Comparison of ENCODE assay signal across 11 mouse cellular contexts in the genomic region with DNA sequence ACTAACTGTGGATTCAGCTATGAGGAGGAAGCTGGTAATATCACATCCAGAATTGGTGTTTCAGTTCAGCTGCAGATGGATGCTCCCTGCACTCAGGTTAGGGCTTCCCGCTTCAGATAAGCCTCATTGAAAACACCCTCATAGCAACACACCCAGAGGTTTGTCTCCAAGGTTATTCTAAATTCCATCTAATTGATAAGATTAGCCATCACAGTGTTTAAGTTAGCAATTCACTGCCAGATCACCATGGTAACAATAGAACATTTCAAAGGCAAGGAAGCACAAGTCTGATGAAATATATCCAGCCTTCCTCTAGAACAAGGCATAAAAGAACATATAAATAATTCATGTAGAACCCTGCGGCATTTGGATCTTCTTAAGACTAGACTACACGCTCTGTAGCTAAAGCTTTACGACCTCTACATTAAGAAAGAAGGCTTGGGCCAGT.
DNase-seq lines count a peak whose midpoint lies in the region; ATAC-seq and TF ChIP-seq lines count a peak whose summit lies in the region.
"Had no signal": no experiment of that assay in that cellular context is flagged by ENCODE, and none has a peak within 500 bp of the region (broad histone marks: within the 10 kb centered on the region; RNA-seq: fewer than 3 reads in every experiment).

No protein-coding gene starts in this region.

- intact Hi-C loops in left cerebral cortex, postnatal 36 days (cut with DNase I) = no loop called here
- intact Hi-C loops in gastrocnemius, postnatal 14 days (cut with DNase I; ENCODE audit: low total_unique reads) = no loop called here
- intact Hi-C loops in gastrocnemius, adult 2 months (cut with DNase I) = no loop called here

- H3K4me2 ChIP-seq in hindbrain, embryonic 13.5 days = no peak overlapping the region
- H3K4me2 ChIP-seq: heart, embryonic 15.5 days had no signal

- no peaks in the 10 kb centered on the region for H3K9me3 ChIP-seq in hindbrain, embryonic 13.5 days
- H3K9me3 ChIP-seq: heart, embryonic 15.5 days had no signal

- H3K4me1 ChIP-seq in hindbrain, embryonic 13.5 days (replicated peaks) = peaks cover 6% of the 10 kb centered on the region; the same call in 1 of the 2 replicates
- H3K4me1 ChIP-seq: heart, embryonic 15.5 days had no signal

- peak; percentile 73 for ATAC-seq in hindbrain, embryonic 13.5 days (ENCODE audit: low FRiP score)

- H3K27ac ChIP-seq in hindbrain, embryonic 13.5 days = no peak overlapping the region
- no peak overlapping the region for H3K27ac ChIP-seq in gastrocnemius, adult 2 months
- H3K27ac ChIP-seq: heart, embryonic 15.5 days had no signal

- H3K9ac ChIP-seq in hindbrain, embryonic 13.5 days = no peak overlapping the region
- H3K9ac ChIP-seq: heart, embryonic 15.5 days had no signal

- TF ChIP-seq CTCF in gastrocnemius, adult 2 months (IDR thresholded peaks at IDR 0.05) = no peak

- H3K36me3 ChIP-seq in hindbrain, embryonic 13.5 days = no peaks in the 10 kb centered on the region
- H3K36me3 ChIP-seq: heart, embryonic 15.5 days had no signal

- H3K27me3 ChIP-seq in hindbrain, embryonic 13.5 days = no peaks in the 10 kb centered on the region
- H3K27me3 ChIP-seq: heart, embryonic 15.5 days had no signal

- WGBS in hindbrain, embryonic 13.5 days = 12% methylated on average over 4 of the region's 4 CpGs

- H3K4me3 ChIP-seq in hindbrain, embryonic 13.5 days = no peak overlapping the region
- no peak overlapping the region for H3K4me3 ChIP-seq in gastrocnemius, adult 2 months
- H3K4me3 ChIP-seq: heart, embryonic 15.5 days had no signal

- peak; percentile 28 to 39 for DNase-seq in right cerebral cortex, postnatal 10 days (ENCODE audit: low spot score in 2 of 2)
- DNase-seq in right cerebral cortex, postnatal 4 days = no peak
- DNase-seq in left cerebral cortex, postnatal 36 days (ENCODE audit: low spot score in 2 of 2) = peak; percentile 30 to 37
- no peak for DNase-seq in gastrocnemius, postnatal 14 days
- DNase-seq in gastrocnemius, adult 2 months = no peak
- DNase-seq in kidney, postnatal 36 days = no peak
- DNase-seq: kidney, adult 11 months; lung, adult 18-20 months; thymus, adult 18-20 months had no signal

Comparison
In these comparisons a context has a peak if more than half of its experiments do, and no peak if none do; other contexts are left out.
1. DNase-seq: peak in right cerebral cortex, postnatal 10 days (2 of 2) and left cerebral cortex, postnatal 36 days (2 of 2); none in right cerebral cortex, postnatal 4 days (single experiment), gastrocnemius, postnatal 14 days (single experiment), gastrocnemius, adult 2 months (single experiment) and kidney, postnatal 36 days (0 of 2).